Mouse (Mus musculus) gastrocnemius, adult 2 months (tissue): ENCODE results near the gene 4921536K21Rik. TPM values are rescaled to one million over a fixed set of nuclear protein-coding genes. Genes with fewer than 3 reads are reported as not detected.

Experiments used
- DNase-seq: peaks from one replicate; pipeline ENCODE4 v3.0.0; 2022
- H3K27ac ChIP-seq: fragments of 200-600 bp; 2 replicates; pipeline ENCODE4 v1.8.1; 2022; ENCODE audit warnings: mild to moderate bottlenecking
- H3K4me3 ChIP-seq: fragments of 200-600 bp; 2 replicates; pipeline ENCODE4 v1.8.1; 2022; ENCODE audit warnings: mild to moderate bottlenecking, moderate library complexity
- CTCF ChIP-seq: fragments of 200-600 bp; IDR thresholded peaks from 2 replicates; pipeline ENCODE4 v1.8.1; 2022; ENCODE audit warnings: antibody characterized with exemption, mild to moderate bottlenecking, moderate library complexity
- intact Hi-C: fragments of 180-260 bp; cut with DNase I; formaldehyde crosslinking; loops from one replicate; pipeline ENCODE4 v1.15.1; 2025
- total RNA-seq, 2 experiments: library from RNA; stranded (reverse); gene quantifications; 2 replicates each; pipeline ENCODE4 v1.2.3; 2021

The 4921536K21Rik gene
- total RNA-seq, 2 experiments from 2014 or later: 0.10 to 0.31 TPM

DNA sequence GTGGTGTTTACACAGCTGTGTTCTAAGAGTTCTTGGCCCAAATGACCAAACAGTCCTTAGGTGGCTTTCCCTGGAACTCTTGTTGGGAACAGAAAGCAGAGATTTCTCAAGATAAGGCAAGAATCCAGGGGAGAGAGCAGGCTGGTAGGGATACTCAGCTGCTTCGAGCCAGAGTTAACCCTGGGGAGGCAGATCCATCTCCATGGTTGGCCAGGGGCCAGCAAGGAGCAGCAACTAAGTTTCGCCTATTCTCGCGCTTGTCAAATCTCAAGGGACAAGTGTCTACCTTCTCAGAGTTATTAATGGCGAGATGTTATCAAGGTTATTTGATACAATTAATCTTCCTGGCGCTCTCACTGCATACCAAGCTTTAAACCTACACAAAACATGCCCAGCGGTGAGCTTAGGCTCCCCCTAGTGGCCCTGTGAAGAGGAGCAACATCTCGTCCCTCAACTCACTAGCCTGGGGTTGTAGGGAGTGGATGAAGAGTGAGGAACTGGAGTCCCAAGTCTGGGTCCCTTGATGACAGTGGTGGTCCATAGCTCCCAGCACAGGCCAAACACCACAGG, 26.5 kb upstream of the 4921536K21Rik start:
- intact Hi-C loops: loop anchor here (5.0 kb wide), 1 partner anchor 209 kb away; no protein-coding TSS in a partner anchor

DNA sequence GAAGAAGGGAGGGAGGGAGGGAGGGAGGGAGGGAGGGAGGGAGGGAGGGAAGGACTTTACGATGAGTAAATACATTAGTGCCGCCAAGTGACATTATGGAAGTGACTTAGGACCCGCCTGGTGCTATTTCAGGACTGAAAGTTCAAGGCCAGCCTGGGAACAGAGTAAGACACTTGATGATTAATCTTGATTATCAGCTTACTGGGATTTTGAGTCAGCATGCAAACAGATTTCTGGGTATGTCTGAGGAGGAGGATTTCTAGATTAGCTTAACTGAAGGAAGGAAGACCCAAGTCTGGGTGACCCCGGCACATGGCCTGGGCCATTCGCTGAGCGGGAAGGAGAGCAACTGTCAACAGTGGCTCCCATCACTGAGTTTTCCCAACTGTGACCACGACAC, 25.6 kb upstream of the 4921536K21Rik start:
- Histone ChIP-seq H3K27ac (no peak overlapping the region), H3K4me3 (no peak overlapping the region)
- intact Hi-C loops: loop anchor here (5.0 kb wide), 1 partner anchor 208 kb away; no protein-coding TSS in a partner anchor
- TF ChIP-seq CTCF: no peak
- no peak for DNase-seq

More for the DNA sequence above, 26.5 kb upstream of the 4921536K21Rik start:
- no peak overlapping the region for H3K4me3 ChIP-seq
- TF ChIP-seq CTCF: peak; percentile 80
- H3K27ac ChIP-seq: no peak overlapping the region
- DNase-seq: peak; percentile 44

DNA sequence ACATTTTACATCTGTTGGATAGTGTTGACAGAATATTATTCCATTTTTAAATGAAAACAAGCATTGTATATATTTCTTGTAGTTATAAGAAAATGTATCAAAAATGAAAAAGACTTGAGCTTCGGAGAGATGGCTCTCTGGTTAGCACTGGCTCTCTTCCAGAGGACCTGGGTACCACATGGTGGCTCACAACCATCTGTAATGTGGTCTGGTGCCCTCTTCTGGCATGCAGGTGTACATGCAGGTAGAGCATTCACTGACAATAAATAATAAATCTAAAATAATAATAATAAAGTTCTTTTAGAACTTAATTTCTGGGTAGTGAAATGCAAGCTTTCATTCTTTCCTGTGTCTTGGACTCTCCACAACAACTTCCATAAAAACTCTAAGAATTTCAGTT, 23.8 kb upstream of the 4921536K21Rik start:
- H3K4me3 ChIP-seq: no peak overlapping the region
- intact Hi-C loops: loop anchor here (5.0 to 10.0 kb wide), 2 partner anchors 41 to 114 kb away; no protein-coding TSS in a partner anchor
- peak; percentile 65 for TF ChIP-seq CTCF

DNA sequence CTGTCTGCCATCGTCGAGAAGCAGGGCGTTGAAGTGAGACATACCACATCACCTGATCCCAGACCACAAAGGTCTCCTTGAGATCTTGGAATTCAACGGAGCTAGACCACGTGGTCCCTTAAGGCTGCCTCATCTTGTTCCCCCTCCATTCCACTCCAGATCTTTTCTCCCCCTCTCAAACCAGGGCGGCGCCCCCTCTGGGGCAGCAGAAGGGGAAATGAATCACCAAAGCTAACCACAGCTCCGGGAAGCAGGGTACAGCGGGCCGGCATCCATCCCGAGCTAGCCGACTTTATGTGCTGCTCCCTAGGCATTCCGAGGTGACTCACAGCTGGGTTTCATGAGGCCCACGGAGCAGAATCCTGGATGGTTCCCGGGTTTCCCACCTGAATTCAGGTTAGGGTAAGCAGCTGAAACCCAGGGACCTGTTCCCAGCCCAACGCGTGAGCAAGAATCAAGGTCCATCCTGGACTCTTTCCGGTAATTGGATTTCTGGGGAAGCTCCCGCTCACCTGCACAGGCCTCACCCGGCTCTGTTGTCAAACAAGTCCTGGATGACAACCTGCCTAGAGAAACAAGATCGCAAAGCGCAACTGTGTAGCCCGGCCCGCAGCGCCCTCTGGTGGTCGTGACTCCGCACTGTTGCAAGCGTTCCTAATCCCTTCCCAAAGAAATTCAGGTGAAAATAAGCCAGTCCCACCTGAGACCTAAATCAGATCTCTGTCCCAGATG, 19.4 kb upstream of the 4921536K21Rik start, which contains the start of gene Slc35e4:
Gene Slc35e4 (minus strand): TSS at position 556 of the 732 bp plus-strand sequence.
- H3K4me3 ChIP-seq: peak within 1 kb of the TSS; percentile 89
- DNase-seq: peak; percentile 89
- TF ChIP-seq CTCF: no peak; the same call in 1 of the 2 replicates
- intact Hi-C loops: loop anchor here (10.0 kb wide), 1 partner anchor 109 kb away; no protein-coding TSS in a partner anchor
- peak within 1 kb of the TSS; percentile 92 for H3K27ac ChIP-seq

More for the DNA sequence above, 23.8 kb upstream of the 4921536K21Rik start:
- no peak overlapping the region for H3K27ac ChIP-seq
- DNase-seq: no peak

DNA sequence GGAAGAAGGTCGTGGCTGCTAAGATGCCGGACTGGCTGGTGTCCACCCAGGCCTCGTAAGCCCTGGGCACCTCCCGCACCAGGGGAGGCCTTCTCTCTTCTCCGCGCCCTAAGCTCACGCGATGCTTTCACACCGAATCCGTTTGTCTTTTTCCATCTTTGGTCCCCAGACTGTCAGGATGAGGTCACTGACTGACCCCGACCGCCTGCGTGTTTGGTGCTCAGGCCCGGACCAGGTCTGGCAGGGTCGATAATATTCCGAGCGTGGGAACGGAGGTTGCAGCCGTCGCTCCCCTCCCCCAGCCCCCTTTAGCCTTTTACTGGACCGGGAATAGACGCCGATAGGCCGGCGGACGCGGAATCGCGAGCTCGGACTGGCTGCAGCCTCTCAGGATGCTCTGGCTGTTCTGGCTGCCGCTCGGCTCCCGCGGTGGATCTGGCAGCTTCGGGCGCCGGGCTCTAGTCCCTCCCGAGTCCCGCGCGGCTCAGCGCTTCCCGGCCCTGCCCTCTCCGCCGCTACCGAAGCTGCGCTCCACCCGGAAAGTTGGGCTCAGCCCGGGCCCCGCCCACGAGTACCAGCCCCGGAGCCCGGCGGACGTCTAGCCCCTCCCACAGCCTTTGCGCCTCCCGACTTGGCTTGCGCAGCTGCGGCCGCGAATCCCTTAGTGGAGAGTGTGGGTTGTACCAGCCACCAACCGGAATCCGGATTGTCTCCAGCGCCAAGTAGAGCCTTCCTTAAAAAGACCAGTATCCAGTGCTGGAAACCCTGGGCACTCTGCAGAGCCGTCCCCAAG, 18.6 kb upstream of the 4921536K21Rik start:
- intact Hi-C loops: loop anchor here (2.0 to 10.0 kb wide), 2 partner anchors 19 to 109 kb away; partner anchors contain the start of genes 4921536K21Rik and Dusp18
- peak overlapping the region; percentile 89 for H3K4me3 ChIP-seq
- no peak for TF ChIP-seq CTCF
- DNase-seq: peak; percentile 98
- peak overlapping the region; percentile 92 for H3K27ac ChIP-seq

DNA sequence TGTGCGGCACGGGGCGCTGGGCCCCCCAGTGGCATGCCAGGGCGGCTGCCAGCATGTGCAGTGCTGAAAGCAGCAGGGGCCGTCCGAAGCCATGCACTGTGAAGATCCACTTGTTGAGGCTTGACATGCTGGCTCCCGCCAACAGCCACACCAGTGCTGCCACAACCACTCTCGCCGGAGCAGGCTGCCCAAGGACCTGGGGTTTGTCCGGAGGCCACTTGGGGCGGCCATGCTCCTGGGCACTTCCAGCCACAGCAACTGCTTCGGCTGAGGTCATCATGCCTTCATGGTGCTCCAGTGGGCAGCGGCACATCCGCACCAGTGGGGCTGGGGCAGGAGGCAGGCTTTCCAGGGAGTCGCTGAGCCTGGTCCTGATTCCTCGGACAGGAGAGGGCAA, 18.0 kb upstream of the 4921536K21Rik start:
- peak overlapping the region; percentile 89 for H3K4me3 ChIP-seq
- H3K27ac ChIP-seq: peak overlapping the region; percentile 92

DNA sequence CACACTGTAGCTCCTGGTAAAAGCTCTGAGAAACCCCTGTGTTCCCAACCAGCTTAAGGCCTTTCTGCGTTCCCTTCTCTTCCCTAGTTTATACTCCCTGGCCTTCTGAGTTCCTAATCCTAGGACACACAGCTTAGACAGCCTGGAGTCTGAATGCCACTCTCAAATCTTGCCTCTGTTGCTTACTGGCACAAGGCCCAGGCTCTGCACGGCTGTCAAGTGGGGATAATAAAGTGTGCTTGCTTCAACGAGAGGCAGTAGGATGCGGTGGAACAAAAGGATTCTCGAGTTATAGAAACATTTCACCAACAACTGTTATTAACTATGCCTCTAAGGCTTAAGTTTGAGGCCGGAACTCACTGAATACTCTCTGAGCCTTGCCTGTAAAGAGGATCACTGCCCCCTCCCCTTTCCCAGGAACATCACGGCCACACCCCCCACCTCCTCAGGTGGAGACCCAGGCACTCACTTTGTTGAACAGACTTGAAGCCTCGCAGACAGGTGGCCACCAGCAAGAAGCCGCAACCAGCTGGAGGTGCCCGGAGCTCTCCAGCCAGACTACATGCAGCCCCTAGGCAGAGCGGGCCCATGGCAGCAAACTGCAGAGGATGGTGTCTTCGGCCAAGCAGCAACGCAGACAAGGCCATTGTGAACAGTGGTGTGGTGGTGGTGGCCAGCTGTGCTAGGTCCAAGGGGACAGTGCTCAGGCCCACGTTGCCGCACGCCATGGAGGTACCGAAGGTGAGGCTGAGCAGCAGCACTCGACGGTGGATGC, 17.4 kb upstream of the 4921536K21Rik start:
- peak overlapping the region; percentile 89 for H3K4me3 ChIP-seq
- peak overlapping the region; percentile 92 for H3K27ac ChIP-seq
- TF ChIP-seq CTCF: no peak
- intact Hi-C loops: loop anchor here (2.0 to 10.0 kb wide), 2 partner anchors 17 to 107 kb away; partner anchors contain the start of genes 4921536K21Rik and Dusp18
- DNase-seq: peak; percentile 67

More for the DNA sequence above, 18.0 kb upstream of the 4921536K21Rik start:
- TF ChIP-seq CTCF: no peak
- peak; percentile 70 for DNase-seq
- intact Hi-C loops: loop anchor here (2.0 to 10.0 kb wide), 2 partner anchors 18 to 108 kb away; partner anchors contain the start of genes 4921536K21Rik and Dusp18

DNA sequence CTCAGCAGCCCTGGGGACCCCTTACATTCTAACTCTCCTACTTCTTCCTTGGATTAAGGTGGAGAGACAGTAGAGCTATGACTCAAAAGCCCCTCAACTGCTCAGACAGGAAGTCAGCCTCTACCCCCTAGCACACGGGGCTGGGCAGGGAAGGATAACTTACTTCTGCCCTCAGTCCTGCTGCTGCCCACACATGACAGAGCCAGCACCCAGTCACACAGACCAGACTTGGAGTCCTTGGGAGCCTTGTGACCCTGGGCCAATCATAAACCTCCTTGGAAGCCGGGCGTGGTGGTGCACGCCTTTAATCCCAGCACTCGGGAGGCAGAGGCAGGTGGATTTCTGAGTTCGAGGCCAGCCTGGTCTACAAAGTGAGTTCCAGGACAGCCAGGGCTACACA, 16.5 kb upstream of the 4921536K21Rik start:
- Histone ChIP-seq H3K4me3 (peak overlapping the region; percentile 89), H3K27ac (peak overlapping the region; percentile 92)
- intact Hi-C loops: loop anchor here (10.0 kb wide), 1 partner anchor 107 kb away; no protein-coding TSS in a partner anchor
- DNase-seq: peak; percentile 66

DNA sequence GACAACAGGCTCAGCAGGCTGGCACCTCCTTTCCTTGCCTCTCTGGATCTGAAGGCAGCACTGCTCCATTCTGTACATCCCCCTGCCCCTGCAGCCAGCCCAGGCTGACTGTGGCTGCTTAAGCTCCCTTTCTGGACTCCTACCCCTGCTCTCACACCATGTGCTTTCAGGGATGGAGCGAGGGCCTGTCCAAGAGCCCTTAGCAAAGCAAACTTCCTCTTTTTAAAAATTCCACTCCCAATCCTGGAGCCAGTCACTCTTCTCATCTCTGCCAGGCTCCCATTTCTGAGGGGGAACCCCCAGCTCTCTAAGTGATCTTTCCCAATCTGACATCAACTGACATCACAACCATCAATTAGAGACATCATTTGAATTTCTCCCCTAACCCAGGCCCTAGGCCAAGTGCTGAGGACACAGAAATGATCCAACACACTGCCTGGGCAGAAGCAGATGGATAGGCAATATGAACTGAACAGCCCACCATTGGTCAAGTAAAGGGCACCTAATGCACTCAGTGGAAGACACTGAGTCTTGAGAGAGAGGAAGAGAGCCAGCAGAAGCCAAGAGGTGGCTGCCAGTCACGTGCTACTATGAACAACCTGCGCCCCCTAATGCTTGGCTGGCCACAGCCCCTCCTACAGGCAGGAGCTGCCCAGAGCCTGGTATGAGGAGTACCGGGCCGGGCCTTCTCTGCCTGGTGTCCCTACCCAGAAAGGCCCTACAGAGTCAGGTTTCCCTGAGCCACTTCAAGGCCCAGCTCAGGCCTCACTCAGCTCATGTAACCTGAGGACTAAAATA, 15.8 kb upstream of the 4921536K21Rik start:
- Histone ChIP-seq H3K27ac (peak overlapping the region; percentile 92), H3K4me3 (peak overlapping the region; percentile 89)
- TF ChIP-seq CTCF: peak; percentile 51
- peak; percentile 87 for DNase-seq
- intact Hi-C loops: loop anchor here (10.0 kb wide), 1 partner anchor 106 kb away; no protein-coding TSS in a partner anchor

DNA sequence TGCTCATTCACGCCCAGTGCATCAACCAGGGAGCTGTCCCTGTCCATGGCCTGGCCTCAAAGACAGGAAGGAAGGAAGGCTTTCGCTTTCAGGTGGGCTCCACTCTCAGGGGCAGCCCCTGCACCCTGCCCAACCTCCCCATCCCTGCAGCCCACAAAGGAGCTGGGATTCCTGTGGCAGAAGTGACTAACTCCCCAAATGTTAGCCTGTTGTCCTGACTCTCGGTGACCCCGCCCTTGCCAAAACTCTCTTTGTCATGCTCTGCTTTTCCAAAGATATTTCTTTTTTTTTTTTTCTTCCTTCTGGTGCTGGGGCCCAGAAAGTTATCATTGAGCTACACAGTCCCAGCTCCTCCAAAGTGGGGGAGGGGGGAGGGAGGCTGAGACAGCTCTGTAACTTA, 14.3 kb upstream of the 4921536K21Rik start:
- DNase-seq: no peak
- Histone ChIP-seq H3K4me3 (peak overlapping the region; percentile 89), H3K27ac (peak overlapping the region; percentile 92)
- intact Hi-C loops: no loop called here
- no peak for TF ChIP-seq CTCF

DNA sequence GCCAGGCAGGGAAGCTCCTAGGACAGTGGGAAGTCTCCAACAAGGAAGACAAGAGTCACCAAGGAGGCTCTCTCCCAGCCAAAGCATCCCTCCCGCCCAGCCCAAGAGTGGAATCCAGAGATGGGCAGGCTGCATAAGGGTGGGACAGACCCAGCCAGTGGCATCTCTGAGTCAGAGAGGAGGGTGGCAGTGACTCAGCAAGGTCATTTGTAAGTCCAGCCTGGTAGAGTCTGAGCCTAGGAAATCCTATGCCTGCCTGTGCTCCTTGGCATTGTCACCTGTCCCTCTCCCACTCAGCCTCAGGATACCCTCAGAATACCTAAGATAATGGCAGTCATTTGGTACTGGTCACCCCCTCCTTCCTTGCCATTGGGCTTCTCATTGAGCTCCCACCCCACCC, 10.5 kb upstream of the 4921536K21Rik start:
- intact Hi-C loops: no loop called here
- H3K27ac ChIP-seq: peak overlapping the region; percentile 90
- no peak for TF ChIP-seq CTCF
- H3K4me3 ChIP-seq: no peak overlapping the region
- peak; percentile 18 for DNase-seq
